Mouse (Mus musculus): ENCODE results near the gene Gpr12. TPM values are rescaled to one million over a fixed set of nuclear protein-coding genes. Genes with fewer than 3 reads are reported as not detected.
"Not testable (repeated sequence)": the region's sequence is repeated elsewhere in the genome, so short reads cannot be mapped to it uniquely, and the experiment has no call there.

The Gpr12 gene
- total RNA-seq, 1 experiment from 2014 or later: not detected

DNA sequence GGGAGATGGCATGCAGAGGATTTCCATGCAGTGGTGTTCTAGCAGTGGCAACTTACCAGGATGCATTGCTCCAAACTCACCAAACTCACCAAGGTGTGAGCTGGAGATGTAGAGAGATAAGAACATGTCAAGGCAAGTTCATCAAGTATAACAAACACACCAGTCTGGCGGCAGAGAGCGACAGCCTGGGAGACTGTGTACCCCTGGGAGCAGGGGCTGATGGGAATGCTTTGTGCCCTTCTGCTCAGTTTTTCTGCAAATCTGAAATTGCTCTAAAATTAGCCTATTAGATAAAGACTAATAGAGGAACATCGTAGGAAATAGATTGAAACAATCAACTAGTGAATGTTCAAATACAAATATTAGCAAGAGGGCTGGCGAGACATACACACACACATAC is 6.6 kb upstream of the Gpr12 start:
- no peak for ATAC-seq (ENCODE audit: extremely low read depth, insufficient number of reproducible peaks, low FRiP score, poor library complexity, severe bottlenecking)

DNA sequence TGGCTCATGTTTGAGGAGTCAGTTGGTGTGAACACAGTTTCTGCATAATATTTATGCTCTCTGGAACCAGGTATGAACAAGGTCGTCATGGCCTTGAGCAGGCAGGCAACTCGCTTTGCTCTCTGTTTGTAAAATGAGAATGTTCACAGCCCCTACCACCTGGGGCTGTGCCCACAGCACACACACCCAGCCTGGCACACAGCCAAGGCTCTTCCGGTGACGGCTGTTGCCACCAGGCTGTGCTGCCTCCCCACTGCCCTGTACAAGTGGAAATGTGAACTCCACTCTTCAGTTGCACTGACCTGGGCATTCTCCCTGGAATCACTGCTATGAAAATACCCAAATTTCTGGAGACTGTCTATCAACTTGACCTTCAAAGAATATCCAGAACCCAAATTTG is 5.9 kb upstream of the Gpr12 start:
- no peak for ATAC-seq (ENCODE audit: extremely low read depth, insufficient number of reproducible peaks, low FRiP score, poor library complexity, severe bottlenecking)

DNA sequence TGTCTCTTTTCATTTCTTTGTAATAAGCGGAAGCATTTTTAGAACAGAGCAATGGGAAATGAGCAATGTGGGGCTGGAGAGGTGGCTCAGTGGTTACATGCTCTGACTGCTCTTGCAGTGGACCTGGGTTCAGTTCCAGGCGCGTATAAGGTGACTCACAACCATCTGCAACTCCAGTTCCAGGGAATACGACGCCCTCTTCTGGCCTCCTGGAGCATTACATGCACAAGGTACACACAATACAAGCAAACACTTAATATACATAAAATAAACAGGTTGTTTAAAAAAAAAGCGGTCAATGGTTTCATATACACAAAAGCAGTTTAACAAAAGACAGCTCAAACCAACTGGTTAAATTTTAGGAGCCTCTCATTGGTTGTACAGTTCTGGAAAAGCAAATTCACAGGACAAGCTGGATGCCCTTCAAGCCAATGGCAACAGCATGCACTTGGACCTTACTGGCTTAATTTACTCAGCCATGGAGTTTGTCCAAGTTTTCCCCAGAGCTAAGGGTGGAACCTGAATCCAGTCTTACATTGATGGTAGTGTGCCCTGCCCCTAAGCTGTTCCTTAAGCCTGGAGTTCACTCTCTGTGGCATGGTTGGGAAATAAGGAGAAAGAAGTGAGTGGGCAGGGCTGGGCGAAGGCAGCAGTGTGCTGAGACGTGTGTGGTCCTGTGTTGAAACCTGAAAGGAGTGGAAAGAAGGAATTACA is 1.5 kb upstream of the Gpr12 start:
- ATAC-seq (ENCODE audit: extremely low read depth, insufficient number of reproducible peaks, low FRiP score, poor library complexity, severe bottlenecking): no peak

GRCm38 (mm10) chr5:146585307-146585651 is 240 bp upstream of the Gpr12 start:
- ATAC-seq (ENCODE audit: extremely low read depth, insufficient number of reproducible peaks, low FRiP score, poor library complexity, severe bottlenecking): no peak

- no peak for ATAC-seq (ENCODE audit: extremely low read depth, insufficient number of reproducible peaks, low FRiP score, poor library complexity, severe bottlenecking)
These were observed 922 bp downstream of the Gpr12 start for GRCm38 (mm10) chr5:146584156-146584477.

DNA sequence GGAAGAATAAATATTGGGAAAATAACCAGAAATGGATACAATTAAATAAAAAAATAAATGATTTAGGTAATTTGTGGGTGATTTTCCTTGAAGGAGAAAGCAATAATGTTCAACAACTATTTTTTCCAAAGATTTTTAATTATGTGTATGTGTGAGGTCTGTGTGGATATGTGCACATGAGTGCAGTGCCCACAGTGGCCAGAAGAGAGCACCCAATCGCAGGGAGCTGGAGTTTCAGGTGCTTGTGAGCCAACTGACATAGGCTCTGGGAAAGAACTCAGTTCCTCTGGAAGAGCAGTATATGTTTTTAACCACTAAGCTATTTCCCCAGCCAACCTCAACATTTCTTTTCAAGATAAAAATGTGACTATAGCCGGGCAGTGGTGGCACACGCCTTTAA is 8.4 kb downstream of the Gpr12 start:
- ATAC-seq (ENCODE audit: extremely low read depth, insufficient number of reproducible peaks, low FRiP score, poor library complexity, severe bottlenecking): no peak

DNA sequence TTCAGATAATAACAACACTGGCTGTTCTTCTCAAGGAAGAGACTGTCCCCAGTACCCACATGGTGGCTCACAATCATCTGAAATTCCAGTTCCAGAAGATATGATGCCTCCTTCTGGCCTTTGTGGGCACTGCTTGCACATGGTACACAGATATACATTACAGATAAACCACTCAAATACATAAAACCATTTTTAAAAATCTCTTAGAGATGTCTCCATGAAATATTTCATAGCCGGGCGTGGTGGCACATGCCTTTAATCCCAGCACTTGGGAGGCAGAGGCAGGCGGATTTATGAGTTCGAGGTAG is 12.3 kb downstream of the Gpr12 start:
- not testable (repeated sequence) for ATAC-seq (ENCODE audit: extremely low read depth, insufficient number of reproducible peaks, low FRiP score, poor library complexity, severe bottlenecking)

DNA sequence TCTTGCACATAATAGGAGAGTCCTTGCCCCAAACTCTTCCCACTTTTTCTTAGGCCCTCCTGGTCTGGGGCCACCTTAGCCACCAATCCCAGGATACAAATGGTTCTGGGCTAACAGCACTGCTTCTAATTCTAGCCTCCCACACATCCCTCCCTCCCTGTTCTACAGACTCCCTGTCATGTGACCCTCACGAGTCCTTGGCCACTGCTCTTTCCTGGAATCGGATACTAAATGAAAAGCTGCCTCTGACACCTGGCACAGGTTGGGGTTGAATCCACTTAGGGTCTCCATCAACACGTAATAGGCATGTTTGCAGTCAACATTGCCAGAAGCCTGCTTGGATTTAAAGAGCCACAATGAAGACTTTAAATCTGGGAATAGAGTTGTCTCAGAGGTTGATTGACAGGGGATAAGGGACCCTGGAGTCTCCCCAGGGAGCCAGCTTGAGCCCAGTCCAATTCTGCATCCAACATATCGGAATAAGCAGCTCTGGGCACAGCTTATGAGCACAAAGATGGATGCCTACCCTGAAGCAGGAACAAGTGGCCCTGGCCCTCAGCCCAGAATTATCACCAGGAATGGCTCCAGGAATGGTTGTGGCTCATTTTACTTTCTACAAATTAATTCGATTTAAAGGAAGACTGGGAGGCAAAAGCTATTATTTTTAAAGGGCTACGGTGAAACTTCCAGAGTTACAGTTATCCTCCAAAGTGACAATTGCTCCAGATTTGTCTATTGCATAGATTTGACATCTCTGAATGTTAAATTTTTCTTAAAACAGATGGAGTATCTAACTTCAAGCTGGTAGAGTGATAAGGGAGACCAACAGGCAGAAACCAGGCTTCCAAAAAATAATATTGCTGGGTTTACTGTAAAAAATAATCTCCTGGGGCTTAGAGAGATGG is 13.0 kb downstream of the Gpr12 start:
- ATAC-seq (ENCODE audit: extremely low read depth, insufficient number of reproducible peaks, low FRiP score, poor library complexity, severe bottlenecking): not testable (repeated sequence)

GRCm38 (mm10) chr5:146570179-146570578 is 14.9 kb downstream of the Gpr12 start:
- ATAC-seq (ENCODE audit: extremely low read depth, insufficient number of reproducible peaks, low FRiP score, poor library complexity, severe bottlenecking): not testable (repeated sequence)

- ATAC-seq (ENCODE audit: extremely low read depth, insufficient number of reproducible peaks, low FRiP score, poor library complexity, severe bottlenecking): no peak
These were observed 18.0 kb downstream of the Gpr12 start for GRCm38 (mm10) chr5:146567054-146567453.

DNA sequence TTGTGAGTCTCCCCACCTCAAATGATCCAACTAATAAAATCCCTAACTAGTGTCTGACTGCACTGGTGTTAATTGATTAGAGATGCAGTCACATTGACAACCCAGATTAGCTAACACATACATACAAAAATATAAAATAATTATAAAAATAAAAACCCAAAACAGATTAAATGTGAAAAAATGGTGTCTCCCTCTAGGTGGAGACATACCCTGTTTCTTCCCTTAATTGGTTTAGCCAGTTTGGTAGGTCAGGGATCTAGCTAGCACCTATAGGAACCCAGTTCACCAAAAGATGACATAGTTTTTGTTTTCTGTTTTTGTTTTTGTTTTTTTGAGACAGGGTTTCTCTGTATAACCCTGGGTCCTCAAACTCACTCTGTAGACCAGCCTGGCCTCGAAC is 20.8 kb downstream of the Gpr12 start:
- no peak for ATAC-seq (ENCODE audit: extremely low read depth, insufficient number of reproducible peaks, low FRiP score, poor library complexity, severe bottlenecking)

- ATAC-seq (ENCODE audit: extremely low read depth, insufficient number of reproducible peaks, low FRiP score, poor library complexity, severe bottlenecking): not testable (repeated sequence)
These were observed 29.2 kb downstream of the Gpr12 start, which contains the start of gene Gm3415 for GRCm38 (mm10) chr5:146555836-146556235. Gene Gm3415 (plus strand): TSS chr5:146556136.

DNA sequence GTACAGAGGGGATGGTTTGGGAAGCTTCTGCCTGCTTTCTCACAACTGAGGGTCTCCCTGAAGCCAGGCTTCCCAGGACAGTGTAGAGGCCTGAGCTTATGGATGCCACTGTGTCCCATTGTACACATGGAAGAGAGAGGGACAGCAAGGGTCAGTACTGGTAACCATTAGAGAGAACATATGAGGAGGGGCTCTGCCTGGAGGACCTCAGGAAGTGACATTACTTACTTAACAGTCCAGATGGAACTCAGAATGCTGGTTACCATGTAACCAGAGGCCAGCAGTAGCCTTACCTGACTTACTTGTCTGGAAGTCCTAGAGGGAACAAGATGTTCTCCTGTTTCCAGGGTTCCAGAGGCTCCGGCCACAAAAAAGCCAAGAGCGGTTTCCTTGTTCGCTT is 47.7 kb downstream of the Gpr12 start, which contains the start of gene Gm3409:
Gene Gm3409 (plus strand): TSS at position 301 of the 400 bp plus-strand sequence.
- not testable (repeated sequence) for ATAC-seq (ENCODE audit: extremely low read depth, insufficient number of reproducible peaks, low FRiP score, poor library complexity, severe bottlenecking)

Other genes with a start within 250 kb of the Gpr12 start
- gene Wasf3, start 200.3 kb downstream of the Gpr12 start, total RNA-seq (2017): not detected in 2 replicates
- not detected in 2 replicates for gene Gm6408, start 103.3 kb downstream of the Gpr12 start, total RNA-seq (2017)
- gene Gm6370, start 93.9 kb downstream of the Gpr12 start, total RNA-seq (2017): not detected in 2 replicates
- gene 4930449I24Rik, start 82.8 kb downstream of the Gpr12 start, total RNA-seq (2017): not detected in 2 replicates
- gene Gm3402, start 71.1 kb downstream of the Gpr12 start, total RNA-seq (2017): not detected in 2 replicates
- gene Gm3404, start 59.4 kb downstream of the Gpr12 start, total RNA-seq (2017): not detected in 2 replicates
- not detected in 2 replicates for gene Gm3409, start 47.6 kb downstream of the Gpr12 start, total RNA-seq (2017)
- not detected in 2 replicates for gene Gm3415, start 29.1 kb downstream of the Gpr12 start, total RNA-seq (2017)
- 42.4 and 51.3 TPM in 2 replicates for gene Usp12, start 209.8 kb upstream of the Gpr12 start, total RNA-seq (2017)
- gene Rpl21, start 247.7 kb upstream of the Gpr12 start, total RNA-seq (2017): 1,154 and 1,168 TPM in 2 replicates